8 mouse cellular contexts compared by ENCODE assay signal in genomic region chr10:81626101-81626993, GRCm38 (mm10). TPM values are rescaled to one million over a fixed set of nuclear protein-coding genes. Genes with fewer than 3 reads are reported as not detected.
DNase-seq lines count a peak whose midpoint lies in the region; ATAC-seq and TF ChIP-seq lines count a peak whose summit lies in the region.

No protein-coding gene starts in this region.

- no peaks in the 10 kb centered on the region for H3K9me3 ChIP-seq in heart, postnatal 0 days (replicated peaks; ENCODE audit: control insufficient read depth, low read length)

- H3K27ac ChIP-seq in layer of hippocampus, adult 2 months, result peak overlapping the region; percentile 98
- H3K27ac ChIP-seq in bone marrow, adult 2 months (ENCODE audit: control insufficient read depth, insufficient read depth, low read depth, low read length, poor library complexity), result no peak overlapping the region
- H3K27ac ChIP-seq in heart, postnatal 0 days (ENCODE audit: low read depth), result peak overlapping the region; percentile 88

- 80% methylated on average over 22 of the region's 22 CpGs for WGBS in bone marrow, adult 2 months
- 82% methylated on average over 22 of the region's 22 CpGs for WGBS in heart, postnatal 0 days

- DNase-seq in layer of hippocampus, adult 2 months (ENCODE audit: low spot score in 2 of 2), result no peak
- DNase-seq in layer of hippocampus, postnatal 10 days (ENCODE audit: low spot score in 2 of 2), result no peak
- DNase-seq in heart, postnatal 0 days (ENCODE audit: low spot score), result no peak
- no peak for DNase-seq in natural killer cell, adult 2 months (ENCODE audit: low spot score in 2 of 2)
- DNase-seq in embryo, embryonic 10.5 days (ENCODE audit: low spot score), result no peak
- DNase-seq in adrenal gland, postnatal 10 days, result no peak

- H3K4me2 ChIP-seq in heart, postnatal 0 days (ENCODE audit: low read depth, low read length), result peak overlapping the region; percentile 81

- TF ChIP-seq CTCF in layer of hippocampus, adult 2 months (conservative IDR thresholded peaks at IDR 0.05), result no peak
- no peak for TF ChIP-seq CTCF in bone marrow, adult 2 months (IDR thresholded peaks at IDR 0.05; ENCODE audit: control insufficient read depth, insufficient read depth, low read length)
- no peak for TF ChIP-seq CTCF in heart, postnatal 0 days (IDR thresholded peaks at IDR 0.05; ENCODE audit: low read depth)

- no peaks in the 10 kb centered on the region for H3K27me3 ChIP-seq in heart, postnatal 0 days (ENCODE audit: control insufficient read depth, insufficient read depth, low read length)

- H3K9ac ChIP-seq in heart, postnatal 0 days (replicated peaks; ENCODE audit: low read depth, low read length), result peak overlapping the region; percentile 82

- peaks cover 11% of the 10 kb centered on the region; the same call in 1 of the 2 replicates for H3K36me3 ChIP-seq in heart, postnatal 0 days (replicated peaks; ENCODE audit: control insufficient read depth, insufficient read depth, low read length)

- no peak for TF ChIP-seq POLR2A in bone marrow, adult 2 months (IDR thresholded peaks at IDR 0.05; ENCODE audit: borderline replicate concordance, control insufficient read depth, low read depth, low read length)

- ATAC-seq in heart, postnatal 0 days (ENCODE audit: insufficient read depth, low read depth), result no peak
- peak; percentile 12; the same call in 1 of the 2 replicates for ATAC-seq in megakaryocyte progenitor cell, adult 5-6 weeks (replicated peaks; ENCODE audit: poor library complexity)

- peak overlapping the region; percentile 74 for H3K4me3 ChIP-seq in layer of hippocampus, adult 2 months
- peak overlapping the region; percentile 83 for H3K4me3 ChIP-seq in bone marrow, adult 2 months (replicated peaks; ENCODE audit: control insufficient read depth, low read depth, low read length)
- peak overlapping the region; percentile 70 for H3K4me3 ChIP-seq in heart, postnatal 0 days (ENCODE audit: low read depth, low read length)

- H3K4me1 ChIP-seq in bone marrow, adult 2 months (ENCODE audit: control insufficient read depth, insufficient read depth, low read length), result no peaks in the 10 kb centered on the region; the same call in none of the 2 replicates
- peaks cover 11% of the 10 kb centered on the region; the same call in 1 of the 2 replicates for H3K4me1 ChIP-seq in heart, postnatal 0 days (ENCODE audit: control insufficient read depth, insufficient read depth)

- no peak for TF ChIP-seq EP300 in heart, postnatal 0 days (IDR thresholded peaks at IDR 0.05; ENCODE audit: low read depth)

RNA-seq across cellular contexts. Expression of gene Sirt6, which starts 1.2 kb away (rescaled TPM):
- total RNA-seq in layer of hippocampus, adult 2 months (2021), result 10 to 100 TPM; 29.7 to 31.4 TPM
- total RNA-seq in layer of hippocampus, postnatal 10 days (2021), result 10 to 100 TPM; 28.9 to 31.4 TPM
- 7.7 and 16.8 TPM in 2 replicates for polyA plus RNA-seq in bone marrow, adult 2 months (2011; ENCODE audit: insufficient read depth, insufficient read length, low replicate concordance, missing spikeins)
- total RNA-seq in heart, postnatal 0 days (2014; rRNA removed; ENCODE audit: low replicate concordance), result 10.9 and 24.7 TPM in 2 replicates
- polyA plus RNA-seq in heart, postnatal 0 days (2015; fragmentation: Nextera tagmentation; extraction: Ambion mirVana), result 16.2 and 16.6 TPM in 2 replicates
- total RNA-seq in megakaryocyte progenitor cell, adult 5-6 weeks (2015), result 8.3 and 9.5 TPM in 2 replicates
- 4.1 and 5.3 TPM in 2 replicates for total RNA-seq in megakaryocyte progenitor cell, adult 5-6 weeks (2017)
- total RNA-seq in adrenal gland, postnatal 10 days (2021), result 10 to 100 TPM; 17.3 to 24.7 TPM

RNA-seq across cellular contexts. Expression of gene Ankrd24, which starts 2.0 kb away (rescaled TPM):
- 10 to 100 TPM; 33.6 to 38.6 TPM for total RNA-seq in layer of hippocampus, adult 2 months (2021)
- 10 to 100 TPM; 28.5 to 40.6 TPM for total RNA-seq in layer of hippocampus, postnatal 10 days (2021)
- 5.3 and 11.1 TPM in 2 replicates for polyA plus RNA-seq in bone marrow, adult 2 months (2011; ENCODE audit: insufficient read depth, insufficient read length, low replicate concordance, missing spikeins)
- 48.5 and 54.5 TPM in 2 replicates for total RNA-seq in heart, postnatal 0 days (2014; rRNA removed; ENCODE audit: low replicate concordance)
- polyA plus RNA-seq in heart, postnatal 0 days (2015; fragmentation: Nextera tagmentation; extraction: Ambion mirVana), result 8.9 and 9.1 TPM in 2 replicates
- 5.8 and 6.8 TPM in 2 replicates for total RNA-seq in megakaryocyte progenitor cell, adult 5-6 weeks (2015)
- total RNA-seq in megakaryocyte progenitor cell, adult 5-6 weeks (2017), result 7.0 and 8.9 TPM in 2 replicates
- total RNA-seq in adrenal gland, postnatal 10 days (2021), result 10 to 100 TPM; 15.2 to 26.7 TPM

RNA-seq across cellular contexts. Expression of gene BC025920, which starts 20.3 kb away (rescaled TPM):
- total RNA-seq in layer of hippocampus, adult 2 months (2021), result 1 to 10 TPM; 4.2 to 5.0 TPM
- 1 to 10 TPM; 2.0 TPM for total RNA-seq in layer of hippocampus, postnatal 10 days (2021)
- 3.9 and 6.6 TPM in 2 replicates for polyA plus RNA-seq in bone marrow, adult 2 months (2011; ENCODE audit: insufficient read depth, insufficient read length, low replicate concordance, missing spikeins)
- total RNA-seq in heart, postnatal 0 days (2014; rRNA removed; ENCODE audit: low replicate concordance), result 1.7 and 2.7 TPM in 2 replicates
- 0.38 and 0.44 TPM in 2 replicates for polyA plus RNA-seq in heart, postnatal 0 days (2015; fragmentation: Nextera tagmentation; extraction: Ambion mirVana)
- 1.2 and 3.1 TPM in 2 replicates for total RNA-seq in megakaryocyte progenitor cell, adult 5-6 weeks (2015)
- total RNA-seq in megakaryocyte progenitor cell, adult 5-6 weeks (2017), result 1.2 and 2.2 TPM in 2 replicates
- 1 to 10 TPM; 1.1 to 1.8 TPM for total RNA-seq in adrenal gland, postnatal 10 days (2021)

RNA-seq across cellular contexts. Expression of gene Gm10778, which starts 22.5 kb away (rescaled TPM):
- 1 to 10 TPM; 3.6 to 5.0 TPM for total RNA-seq in layer of hippocampus, adult 2 months (2021)
- total RNA-seq in layer of hippocampus, postnatal 10 days (2021), result 1 to 10 TPM; 5.1 to 5.4 TPM
- polyA plus RNA-seq in bone marrow, adult 2 months (2011; ENCODE audit: insufficient read depth, insufficient read length, low replicate concordance, missing spikeins), result not detected in 2 replicates
- total RNA-seq in heart, postnatal 0 days (2014; rRNA removed; ENCODE audit: low replicate concordance), result 1.5 and 2.6 TPM in 2 replicates
- 2.3 and 2.6 TPM in 2 replicates for polyA plus RNA-seq in heart, postnatal 0 days (2015; fragmentation: Nextera tagmentation; extraction: Ambion mirVana)
- 4.4 and 8.6 TPM in 2 replicates for total RNA-seq in megakaryocyte progenitor cell, adult 5-6 weeks (2015)
- total RNA-seq in megakaryocyte progenitor cell, adult 5-6 weeks (2017), result 4.6 and 4.9 TPM in 2 replicates
- 1 to 10 TPM; 2.8 to 3.2 TPM for total RNA-seq in adrenal gland, postnatal 10 days (2021)

RNA-seq across cellular contexts. Expression of gene Tle6, which starts 25.5 kb away (rescaled TPM):
- total RNA-seq in layer of hippocampus, adult 2 months (2021), result 1 to 10 TPM; 4.1 to 5.0 TPM
- 1 to 10 TPM; 1.7 to 2.4 TPM for total RNA-seq in layer of hippocampus, postnatal 10 days (2021)
- polyA plus RNA-seq in bone marrow, adult 2 months (2011; ENCODE audit: insufficient read depth, insufficient read length, low replicate concordance, missing spikeins), result 23.2 and 27.8 TPM in 2 replicates
- 18.6 and 41.4 TPM in 2 replicates for total RNA-seq in heart, postnatal 0 days (2014; rRNA removed; ENCODE audit: low replicate concordance)
- polyA plus RNA-seq in heart, postnatal 0 days (2015; fragmentation: Nextera tagmentation; extraction: Ambion mirVana), result 19.3 and 23.1 TPM in 2 replicates
- 15.4 and 18.4 TPM in 2 replicates for total RNA-seq in megakaryocyte progenitor cell, adult 5-6 weeks (2015)
- total RNA-seq in megakaryocyte progenitor cell, adult 5-6 weeks (2017), result 3.5 and 13.3 TPM in 2 replicates
- 10 to 100 TPM in 1 of 2 experiments, 1 to 10 TPM in 1; 8.7 to 10.8 TPM for total RNA-seq in adrenal gland, postnatal 10 days (2021)
